Mouse (Mus musculus) midbrain, embryonic 15.5 days (tissue): ENCODE data around the gene Myod1. TPM values are rescaled to one million over a fixed set of nuclear protein-coding genes. Genes with fewer than 3 reads are reported as not detected.
A peak's percentile ranks its signal among the peaks of the same experiment; 100 is the strongest.

Experiments
- ATAC-seq: fragments of 200-750 bp; cut with Nextera tagmentation; replicated peaks from 2 replicates; pipeline ENCODE4 v1.8.0; 2017; ENCODE audit warnings: moderate TSS enrichment
- H3K27ac ChIP-seq: fragments of 300-500 bp; sonication (generic); 2 replicates; pipeline ENCODE4 v1.5.1; 2015; ENCODE audit warnings: mild to moderate bottlenecking, inconsistent platforms
- H3K27me3 ChIP-seq: fragments of 300-500 bp; sonication (generic); replicated peaks from 2 replicates; pipeline ENCODE4 v1.6.1; 2015; ENCODE audit warnings: inconsistent platforms
- H3K36me3 ChIP-seq: fragments of 300-500 bp; sonication (generic); replicated peaks from 2 replicates; pipeline ENCODE4 v1.6.1; 2015; ENCODE audit warnings: inconsistent platforms
- H3K4me1 ChIP-seq: fragments of 300-500 bp; sonication (generic); 2 replicates; pipeline ENCODE4 v1.6.1; 2015; ENCODE audit warnings: inconsistent platforms
- H3K4me2 ChIP-seq: fragments of 300-500 bp; sonication (generic); 2 replicates; pipeline ENCODE4 v1.6.1; 2015; ENCODE audit warnings: inconsistent platforms, mild to moderate bottlenecking, moderate library complexity
- H3K4me3 ChIP-seq: fragments of 300-500 bp; sonication (generic); 2 replicates; pipeline ENCODE4 v1.5.1; 2015; ENCODE audit warnings: mild to moderate bottlenecking, inconsistent platforms
- H3K9ac ChIP-seq: fragments of 300-500 bp; sonication (generic); 2 replicates; pipeline ENCODE4 v1.6.1; 2015; ENCODE audit warnings: mild to moderate bottlenecking, inconsistent platforms
- H3K9me3 ChIP-seq: fragments of 300-500 bp; sonication (generic); 2 replicates; pipeline ENCODE4 v1.6.1; 2016; ENCODE audit warnings: inconsistent platforms
- WGBS: fragments of 180-500 bp; shearing (Covaris S2); methylation state at CpG from one replicate; pipeline ENCODE4 v1.1.7; 2015; ENCODE audit warnings: mixed read lengths; 5-methylcytosine and 5-hydroxymethylcytosine counted together
- polyA plus RNA-seq: library from polyadenylated mRNA; unstranded; fragments of >200 nt; fragmentation: Nextera tagmentation; extraction: Ambion mirVana; gene quantifications from 2 replicates; pipeline ENCODE4 v1.2.1, GENCODE M21; 2015

The Myod1 gene
- polyA plus RNA-seq, 1 experiment from 2014 or later, result 0.14 TPM

GRCm38 (mm10) chr7:46408606-46409005 is 32.3 kb downstream of the Myod1 start:
- H3K27ac ChIP-seq, result no peak overlapping the region
- H3K9me3 ChIP-seq, result no peaks in the 10 kb centered on the region
- H3K4me1 ChIP-seq, result peaks cover 4% of the 10 kb centered on the region; the same call in 1 of the 2 replicates
- no peak overlapping the region for H3K4me2 ChIP-seq
- H3K9ac ChIP-seq, result no peak overlapping the region
- ATAC-seq, result no peak
- H3K36me3 ChIP-seq, result no peaks in the 10 kb centered on the region
- WGBS, result 84% methylated on average over 9 of the region's 9 CpGs
- no peaks in the 10 kb centered on the region for H3K27me3 ChIP-seq
- no peak overlapping the region for H3K4me3 ChIP-seq

GRCm38 (mm10) chr7:46409204-46409789 is 33.0 kb downstream of the Myod1 start:
- Histone ChIP-seq H3K27me3 (no peaks in the 10 kb centered on the region), H3K36me3 (no peaks in the 10 kb centered on the region), H3K9me3 (no peaks in the 10 kb centered on the region), H3K4me2 (no peak overlapping the region), H3K9ac (no peak overlapping the region), H3K4me3 (no peak overlapping the region), H3K4me1 (peaks cover 4% of the 10 kb centered on the region; the same call in 1 of the 2 replicates), H3K27ac (no peak overlapping the region)
- ATAC-seq, result no peak
- 33% methylated on average over 12 of the region's 12 CpGs for WGBS

- Histone ChIP-seq H3K9ac (no peak overlapping the region), H3K27ac (no peak overlapping the region), H3K4me3 (no peak overlapping the region), H3K27me3 (no peaks in the 10 kb centered on the region), H3K4me2 (no peak overlapping the region), H3K36me3 (no peaks in the 10 kb centered on the region), H3K4me1 (peaks cover 4% of the 10 kb centered on the region; the same call in 1 of the 2 replicates), H3K9me3 (no peaks in the 10 kb centered on the region)
- WGBS, result 93% methylated on average over 6 of the region's 6 CpGs
- ATAC-seq, result no peak
Measured at GRCm38 (mm10) chr7:46410727-46411126, 34.5 kb downstream of the Myod1 start.

- ATAC-seq, result no peak
- H3K4me2 ChIP-seq, result no peak overlapping the region
Measured at GRCm38 (mm10) chr7:46412823-46413222, 36.5 kb downstream of the Myod1 start.

GRCm38 (mm10) chr7:46413959-46414725 is 37.9 kb downstream of the Myod1 start:
- no peaks in the 10 kb centered on the region for H3K9me3 ChIP-seq
- ATAC-seq, result no peak
- H3K36me3 ChIP-seq, result no peaks in the 10 kb centered on the region
- H3K4me2 ChIP-seq, result no peak overlapping the region
- no peak overlapping the region for H3K9ac ChIP-seq
- 72% methylated on average over 6 of the region's 6 CpGs for WGBS
- H3K27ac ChIP-seq, result no peak overlapping the region
- peaks cover 9% of the 10 kb centered on the region; the same call in 1 of the 2 replicates for H3K4me1 ChIP-seq
- H3K27me3 ChIP-seq, result no peaks in the 10 kb centered on the region
- no peak overlapping the region for H3K4me3 ChIP-seq

More at GRCm38 (mm10) chr7:46412823-46413222, 36.5 kb downstream of the Myod1 start:
- Histone ChIP-seq H3K4me1 (peaks cover 7% of the 10 kb centered on the region; the same call in 1 of the 2 replicates), H3K27ac (no peak overlapping the region), H3K27me3 (no peaks in the 10 kb centered on the region), H3K9me3 (no peaks in the 10 kb centered on the region), H3K36me3 (no peaks in the 10 kb centered on the region), H3K4me3 (no peak overlapping the region), H3K9ac (no peak overlapping the region)
- 72% methylated on average over 5 of the region's 5 CpGs for WGBS

GRCm38 (mm10) chr7:46415818-46416425 is 39.6 kb downstream of the Myod1 start:
- ATAC-seq, result no peak
- no peaks in the 10 kb centered on the region for H3K36me3 ChIP-seq
- no peak overlapping the region for H3K9ac ChIP-seq
- peaks cover 6% of the 10 kb centered on the region; the same call in 1 of the 2 replicates for H3K4me1 ChIP-seq
- H3K27me3 ChIP-seq, result no peaks in the 10 kb centered on the region
- H3K4me3 ChIP-seq, result no peak overlapping the region
- no peak overlapping the region for H3K4me2 ChIP-seq
- no peaks in the 10 kb centered on the region for H3K9me3 ChIP-seq
- H3K27ac ChIP-seq, result no peak overlapping the region
- 75% methylated on average over 14 of the region's 14 CpGs for WGBS

- ATAC-seq, result no peak
- no peak overlapping the region for H3K27ac ChIP-seq
- H3K36me3 ChIP-seq, result no peaks in the 10 kb centered on the region
- H3K9me3 ChIP-seq, result no peaks in the 10 kb centered on the region
- 70% methylated on average over 7 of the region's 7 CpGs for WGBS
- H3K27me3 ChIP-seq, result no peaks in the 10 kb centered on the region
- no peak overlapping the region for H3K4me3 ChIP-seq
- H3K4me1 ChIP-seq, result peaks cover 22% of the 10 kb centered on the region
- no peak overlapping the region for H3K9ac ChIP-seq
- H3K4me2 ChIP-seq, result no peak overlapping the region
Measured at GRCm38 (mm10) chr7:46417467-46417866, 41.2 kb downstream of the Myod1 start.

- no peak overlapping the region for H3K4me3 ChIP-seq
- H3K36me3 ChIP-seq, result no peaks in the 10 kb centered on the region
- ATAC-seq, result no peak
- peaks cover 29% of the 10 kb centered on the region for H3K4me1 ChIP-seq
- H3K27ac ChIP-seq, result no peak overlapping the region
- 76% methylated on average over 16 of the region's 16 CpGs for WGBS
- H3K4me2 ChIP-seq, result no peak overlapping the region
- H3K27me3 ChIP-seq, result no peaks in the 10 kb centered on the region
- H3K9me3 ChIP-seq, result no peaks in the 10 kb centered on the region
- no peak overlapping the region for H3K9ac ChIP-seq
Measured at GRCm38 (mm10) chr7:46418102-46418622, 41.9 kb downstream of the Myod1 start.

GRCm38 (mm10) chr7:46421535-46421934 is 45.3 kb downstream of the Myod1 start:
- Histone ChIP-seq H3K9me3 (no peaks in the 10 kb centered on the region), H3K4me2 (no peak overlapping the region; the same call in 1 of the 2 replicates), H3K36me3 (no peaks in the 10 kb centered on the region), H3K9ac (no peak overlapping the region), H3K27me3 (no peaks in the 10 kb centered on the region), H3K27ac (peak overlapping the region; percentile 83), H3K4me1 (peaks cover 43% of the 10 kb centered on the region), H3K4me3 (no peak overlapping the region)
- 35% methylated on average over 5 of the region's 5 CpGs for WGBS
- peak; percentile 15; the same call in 1 of the 2 replicates for ATAC-seq

- WGBS, result 27% methylated on average over 8 of the region's 8 CpGs
- peaks cover 43% of the 10 kb centered on the region for H3K4me1 ChIP-seq
- H3K4me3 ChIP-seq, result no peak overlapping the region
- ATAC-seq, result peak; percentile 84
- H3K9ac ChIP-seq, result no peak overlapping the region
- H3K27me3 ChIP-seq, result no peaks in the 10 kb centered on the region
- H3K4me2 ChIP-seq, result peak overlapping the region; percentile 39
- H3K36me3 ChIP-seq, result no peaks in the 10 kb centered on the region
- no peaks in the 10 kb centered on the region for H3K9me3 ChIP-seq
- H3K27ac ChIP-seq, result peak overlapping the region; percentile 83
Measured at GRCm38 (mm10) chr7:46422052-46422763, 45.9 kb downstream of the Myod1 start.

- peak overlapping the region; percentile 83 for H3K27ac ChIP-seq
- H3K9ac ChIP-seq, result no peak overlapping the region
- 48% methylated on average over 17 of the region's 18 CpGs for WGBS
- peak; percentile 69 for ATAC-seq
- no peaks in the 10 kb centered on the region for H3K9me3 ChIP-seq
- H3K27me3 ChIP-seq, result no peaks in the 10 kb centered on the region
- peak overlapping the region; percentile 39 for H3K4me2 ChIP-seq
- H3K36me3 ChIP-seq, result no peaks in the 10 kb centered on the region
- H3K4me3 ChIP-seq, result no peak overlapping the region
- H3K4me1 ChIP-seq, result peaks cover 43% of the 10 kb centered on the region
Measured at GRCm38 (mm10) chr7:46422764-46423412, 46.6 kb downstream of the Myod1 start.
